Mouse (Mus musculus): ENCODE data around the gene Nrn1l. TPM values are rescaled to one million over a fixed set of nuclear protein-coding genes. Genes with fewer than 3 reads are reported as not detected.

The Nrn1l gene
- polyA plus RNA-seq, 1 experiment = 0.77 TPM

DNA sequence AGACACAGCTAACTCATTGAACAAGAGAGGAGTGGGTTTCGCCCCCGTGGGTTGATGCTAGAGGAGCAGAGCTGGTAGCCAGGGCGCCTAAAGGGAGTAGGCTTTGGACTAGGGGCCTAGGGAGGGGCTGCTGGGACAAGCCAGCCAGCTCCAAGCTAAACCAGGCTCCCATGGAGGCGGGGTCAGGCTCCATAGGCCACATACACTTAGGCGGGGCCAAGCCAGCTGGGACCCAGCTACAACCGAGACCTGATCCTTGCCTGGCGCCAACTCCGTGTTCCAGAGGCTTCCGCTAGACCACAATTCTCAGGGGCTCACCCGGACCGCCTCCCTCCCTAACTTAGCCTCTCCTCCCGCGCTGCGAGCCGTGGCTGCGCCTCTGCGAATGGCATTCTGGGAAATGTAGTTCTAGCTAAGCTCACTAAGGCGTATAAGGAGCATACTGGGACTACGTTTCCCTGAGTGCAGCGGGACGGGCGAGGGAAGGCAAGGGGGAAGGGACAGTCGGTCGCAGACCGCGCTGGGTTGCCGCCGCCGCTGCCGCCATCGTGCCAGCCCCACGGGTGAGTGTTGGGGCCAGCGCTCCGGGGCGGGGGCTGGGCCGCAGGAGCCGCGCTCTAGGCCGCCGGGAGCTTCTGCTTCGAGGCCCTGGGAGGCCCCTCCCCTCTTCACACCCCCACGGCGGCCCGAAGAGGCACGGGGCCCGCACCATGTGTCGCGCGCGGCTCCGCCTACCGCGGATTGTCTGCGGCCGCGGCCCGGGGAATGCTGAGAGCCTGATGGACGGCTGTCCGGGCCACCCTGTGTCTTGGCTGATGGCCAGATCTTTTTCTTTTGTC is 33.0 kb upstream of the Nrn1l start, which contains the start of gene Nutf2:
Gene Nutf2, plus strand, starts transcription at position 438 of the 839 bp plus-strand sequence.
- DNase-seq = peak; percentile 99
- under 1% methylated on average over 59 of the region's 59 CpGs for WGBS
- Histone ChIP-seq H3K36me3 (ENCODE audit: control insufficient read depth, insufficient read depth, low read length) (no peaks in the 10 kb centered on the region), H3K4me1 (ENCODE audit: control insufficient read depth, insufficient read depth, low read length) (peaks cover 18% of the 10 kb centered on the region; the same call in 1 of the 2 replicates), H3K27ac (ENCODE audit: insufficient read depth, low read depth, low read length) (peak within 1 kb of the TSS; percentile 62), H3K27me3 (replicated peaks; ENCODE audit: control insufficient read depth, insufficient read depth, low read length) (no peaks in the 10 kb centered on the region), H3K4me3 (ENCODE audit: insufficient read depth, low read depth, low read length) (peak within 1 kb of the TSS; percentile 98)
- TF ChIP-seq CTCF (conservative IDR thresholded peaks at IDR 0.05; ENCODE audit: insufficient read depth, insufficient read length, low read depth, low read length) = 0 out of 2 replicates have a peak, but pooled peaks have one; percentile 11
- TF ChIP-seq POLR2A (IDR thresholded peaks at IDR 0.05; ENCODE audit: low read depth, low read length) = peak; percentile 20

DNA sequence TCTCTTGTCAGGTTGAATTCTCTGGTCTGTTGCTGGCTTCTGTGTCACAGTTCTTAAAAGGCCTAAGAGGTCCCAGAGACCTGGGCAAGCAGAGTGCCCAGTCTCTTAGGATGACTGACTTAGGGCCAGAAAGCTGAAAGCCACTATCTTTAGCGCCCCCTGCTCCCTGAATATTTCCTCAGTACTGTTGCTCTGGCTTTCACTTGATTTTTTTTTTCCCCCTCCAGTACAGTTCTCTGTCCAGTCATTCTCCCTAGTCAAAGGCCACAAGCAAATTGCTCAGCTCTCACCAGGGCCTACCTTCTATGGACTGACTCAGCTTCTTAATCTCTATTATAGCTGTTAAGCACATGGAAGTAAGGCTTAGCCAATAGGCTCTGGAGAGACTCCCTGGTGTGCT is 31.4 kb upstream of the Nrn1l start:
- Histone ChIP-seq H3K36me3 (ENCODE audit: control insufficient read depth, insufficient read depth, low read length) (no peaks in the 10 kb centered on the region), H3K27me3 (replicated peaks; ENCODE audit: control insufficient read depth, insufficient read depth, low read length) (no peaks in the 10 kb centered on the region), H3K4me3 (ENCODE audit: insufficient read depth, low read depth, low read length) (no peak overlapping the region), H3K4me1 (ENCODE audit: control insufficient read depth, insufficient read depth, low read length) (peaks cover 10% of the 10 kb centered on the region; the same call in 1 of the 2 replicates), H3K27ac (ENCODE audit: insufficient read depth, low read depth, low read length) (no peak overlapping the region)
- peak; percentile 13 for DNase-seq
- no peak for TF ChIP-seq CTCF (conservative IDR thresholded peaks at IDR 0.05; ENCODE audit: insufficient read depth, insufficient read length, low read depth, low read length)
- TF ChIP-seq POLR2A (IDR thresholded peaks at IDR 0.05; ENCODE audit: low read depth, low read length) = no peak
- WGBS = 6% methylated on average over 1 of the region's 1 CpGs

DNA sequence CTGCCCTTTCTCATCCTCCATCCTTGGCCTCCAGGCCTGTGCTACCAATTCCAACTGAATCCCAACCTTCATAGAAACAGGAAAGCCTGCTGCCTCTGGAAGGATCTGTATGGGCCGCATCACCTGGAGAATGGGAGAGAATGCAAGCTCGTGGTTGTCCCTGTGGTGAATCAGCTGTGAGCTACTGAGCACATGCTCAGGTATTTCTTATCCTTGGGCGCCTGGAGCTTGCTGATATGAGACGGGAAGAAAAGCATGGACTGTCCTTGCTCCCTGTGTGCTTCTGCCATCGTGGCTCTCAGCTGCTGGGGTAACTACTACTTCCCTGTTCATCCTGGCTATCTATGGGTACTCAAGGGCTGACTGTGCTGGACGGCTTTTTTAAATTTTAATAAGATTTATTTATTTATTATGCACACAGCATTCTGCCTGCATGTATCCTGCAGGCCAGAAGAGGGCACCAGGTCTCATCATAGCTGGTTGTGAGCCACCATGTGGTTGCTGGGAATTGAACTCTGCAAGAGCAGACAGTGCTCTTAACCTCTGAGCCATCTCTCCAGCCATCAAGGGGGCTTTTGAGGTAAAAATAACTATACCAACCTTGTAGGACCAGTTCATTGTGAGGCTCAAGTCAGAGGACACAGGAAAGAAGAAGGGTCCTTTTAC is 26.9 kb upstream of the Nrn1l start:
- TF ChIP-seq POLR2A (IDR thresholded peaks at IDR 0.05; ENCODE audit: low read depth, low read length) (no peak), CTCF (conservative IDR thresholded peaks at IDR 0.05; ENCODE audit: insufficient read depth, insufficient read length, low read depth, low read length) (peak; percentile 40)
- no peaks in the 10 kb centered on the region for H3K27me3 ChIP-seq (replicated peaks; ENCODE audit: control insufficient read depth, insufficient read depth, low read length)
- no peak for DNase-seq
- WGBS = 83% methylated on average over 6 of the region's 6 CpGs
- H3K4me1 ChIP-seq (ENCODE audit: control insufficient read depth, insufficient read depth, low read length) = peaks cover 5% of the 10 kb centered on the region; the same call in 1 of the 2 replicates
- H3K27ac ChIP-seq (ENCODE audit: insufficient read depth, low read depth, low read length) = no peak overlapping the region
- no peaks in the 10 kb centered on the region for H3K36me3 ChIP-seq (ENCODE audit: control insufficient read depth, insufficient read depth, low read length)
- no peak overlapping the region for H3K4me3 ChIP-seq (ENCODE audit: insufficient read depth, low read depth, low read length)

DNA sequence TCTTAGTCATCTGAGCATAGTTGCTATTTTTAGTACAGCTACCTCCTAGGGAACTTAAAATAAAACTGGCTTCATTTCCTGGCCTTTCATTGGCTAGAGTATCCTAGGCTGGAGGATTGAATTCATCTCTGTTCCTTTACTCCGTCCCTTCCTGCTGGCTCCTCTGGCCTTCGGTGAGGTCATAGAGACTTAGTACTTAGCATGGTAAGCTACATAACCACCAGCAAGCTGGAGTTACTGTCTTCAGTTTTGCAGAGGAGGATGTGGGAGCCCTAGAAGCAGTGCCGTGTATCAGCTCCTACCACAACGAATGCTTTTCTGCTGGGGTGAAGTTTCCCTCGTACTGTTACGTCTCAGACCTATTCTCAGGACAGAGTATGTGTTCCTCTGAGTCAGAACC is 19.1 kb upstream of the Nrn1l start:
- H3K27me3 ChIP-seq (replicated peaks; ENCODE audit: control insufficient read depth, insufficient read depth, low read length) = no peaks in the 10 kb centered on the region
- peak; percentile 45 for DNase-seq
- H3K4me3 ChIP-seq (ENCODE audit: insufficient read depth, low read depth, low read length) = no peak overlapping the region
- H3K27ac ChIP-seq (ENCODE audit: insufficient read depth, low read depth, low read length) = peak overlapping the region; percentile 51
- TF ChIP-seq POLR2A (IDR thresholded peaks at IDR 0.05; ENCODE audit: low read depth, low read length) (no peak), CTCF (conservative IDR thresholded peaks at IDR 0.05; ENCODE audit: insufficient read depth, insufficient read length, low read depth, low read length) (no peak)
- WGBS = 63% methylated on average over 6 of the region's 6 CpGs
- no peaks in the 10 kb centered on the region for H3K36me3 ChIP-seq (ENCODE audit: control insufficient read depth, insufficient read depth, low read length)
- peaks cover 4% of the 10 kb centered on the region; the same call in 1 of the 2 replicates for H3K4me1 ChIP-seq (ENCODE audit: control insufficient read depth, insufficient read depth, low read length)

DNA sequence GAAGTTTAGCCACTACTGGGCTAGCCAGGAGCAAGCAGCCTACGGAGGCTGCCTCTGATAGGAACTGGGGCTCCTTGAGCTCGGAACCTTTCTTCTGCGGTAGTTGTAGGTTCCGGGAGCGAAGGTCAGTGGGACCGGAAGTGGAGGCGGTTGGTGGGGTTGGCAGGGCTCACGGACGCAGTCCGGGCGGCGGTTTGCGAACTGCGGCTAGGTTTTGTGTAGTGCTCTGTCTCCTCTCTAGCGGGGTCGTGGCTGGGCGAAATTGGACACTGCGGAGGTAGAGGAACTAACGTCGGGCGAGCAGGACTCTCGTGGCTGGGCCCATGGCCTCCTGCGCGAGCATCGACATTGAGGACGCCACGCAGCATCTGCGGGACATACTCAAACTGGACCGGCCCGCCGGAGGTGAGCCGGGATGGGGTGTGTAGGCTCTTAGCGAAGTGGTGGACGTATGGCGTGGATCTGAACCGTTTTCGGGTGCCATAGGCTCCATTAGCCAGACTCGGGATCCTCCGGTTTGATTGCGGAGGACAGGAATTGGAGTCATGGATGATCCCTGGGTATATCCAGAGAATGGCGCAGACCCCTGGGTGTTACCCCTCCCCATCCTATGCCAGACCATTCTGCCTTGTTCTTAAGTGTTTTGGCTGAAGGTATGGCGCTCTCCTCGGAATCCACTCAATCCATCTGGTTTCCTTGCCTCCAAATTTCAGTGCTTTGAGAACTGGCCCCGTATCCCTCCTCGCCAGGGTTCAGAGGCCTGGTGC is 12.4 kb upstream of the Nrn1l start, which contains the start of gene Edc4:
Gene Edc4, plus strand, starts transcription at position 128 of the 767 bp plus-strand sequence.
- Histone ChIP-seq H3K4me1 (ENCODE audit: control insufficient read depth, insufficient read depth, low read length) (peaks cover 10% of the 10 kb centered on the region), H3K36me3 (ENCODE audit: control insufficient read depth, insufficient read depth, low read length) (no peaks in the 10 kb centered on the region), H3K27ac (ENCODE audit: insufficient read depth, low read depth, low read length) (no peak within 1 kb of the TSS), H3K27me3 (replicated peaks; ENCODE audit: control insufficient read depth, insufficient read depth, low read length) (no peaks in the 10 kb centered on the region), H3K4me3 (ENCODE audit: insufficient read depth, low read depth, low read length) (peak within 1 kb of the TSS; percentile 96)
- no peak for TF ChIP-seq CTCF (conservative IDR thresholded peaks at IDR 0.05; ENCODE audit: insufficient read depth, insufficient read length, low read depth, low read length)
- TF ChIP-seq POLR2A (IDR thresholded peaks at IDR 0.05; ENCODE audit: low read depth, low read length) = peak; percentile 84
- under 1% methylated on average over 45 of the region's 45 CpGs for WGBS
- peak; percentile 91 for DNase-seq

DNA sequence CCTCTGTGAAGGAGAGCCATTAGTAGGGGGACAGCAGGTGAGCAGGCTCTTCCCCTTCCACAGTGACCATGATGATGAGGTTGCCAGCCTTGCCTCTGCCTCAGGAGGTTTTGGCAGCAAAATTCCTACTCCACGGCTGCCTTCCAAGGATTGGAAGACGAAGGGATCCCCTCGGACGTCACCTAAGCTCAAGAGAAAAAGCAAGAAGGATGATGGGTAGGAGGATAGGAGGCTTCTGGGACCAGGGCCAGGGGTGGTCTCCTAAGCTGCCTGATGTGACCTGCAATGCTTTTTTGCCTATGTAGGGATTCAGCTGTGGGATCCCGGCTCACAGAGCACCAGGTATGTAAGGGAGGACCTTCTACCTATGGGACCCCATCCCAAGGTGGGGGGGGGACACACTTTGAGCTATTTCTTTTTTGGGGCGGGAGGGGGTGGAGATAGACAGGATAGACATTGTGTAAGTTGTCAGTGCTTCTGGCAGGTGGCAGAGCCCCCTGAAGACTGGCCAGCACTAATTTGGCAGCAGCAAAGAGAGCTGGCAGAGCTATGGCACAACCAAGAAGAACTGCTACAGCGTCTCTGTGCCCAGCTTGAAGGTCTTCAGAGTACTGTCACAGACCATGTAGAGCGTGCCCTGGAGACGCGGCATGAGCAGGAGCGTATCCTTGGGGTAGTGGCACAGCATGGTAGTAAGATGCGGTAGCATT is 3.5 kb upstream of the Nrn1l start:
- 92% methylated on average over 12 of the region's 12 CpGs for WGBS
- no peak overlapping the region for H3K27ac ChIP-seq (ENCODE audit: insufficient read depth, low read depth, low read length)
- DNase-seq = no peak

More for the DNA sequence above, 3.5 kb upstream of the Nrn1l start:
- Histone ChIP-seq H3K4me1 (ENCODE audit: control insufficient read depth, insufficient read depth, low read length) (no peaks in the 10 kb centered on the region), H3K36me3 (ENCODE audit: control insufficient read depth, insufficient read depth, low read length) (no peaks in the 10 kb centered on the region), H3K27me3 (replicated peaks; ENCODE audit: control insufficient read depth, insufficient read depth, low read length) (no peaks in the 10 kb centered on the region), H3K4me3 (ENCODE audit: insufficient read depth, low read depth, low read length) (no peak overlapping the region)
- TF ChIP-seq POLR2A (IDR thresholded peaks at IDR 0.05; ENCODE audit: low read depth, low read length) = no peak
- no peak for TF ChIP-seq CTCF (conservative IDR thresholded peaks at IDR 0.05; ENCODE audit: insufficient read depth, insufficient read length, low read depth, low read length)

Measured in kidney, adult 2 months (tissue).